ENCODE assay signal across 8 mouse cellular contexts in genomic region chr14:32994954-32995636, GRCm38 (mm10). TPM values are rescaled to one million over a fixed set of nuclear protein-coding genes. Genes with fewer than 3 reads are reported as not detected.
DNase-seq lines count a peak whose midpoint lies in the region; ATAC-seq lines count a peak whose summit lies in the region.

No protein-coding gene starts in this region.

- peaks cover 19% of the 10 kb centered on the region for H3K4me1 ChIP-seq in embryonic facial prominence, embryonic 12.5 days
- H3K4me1 ChIP-seq in hindbrain, embryonic 12.5 days, result peaks cover 21% of the 10 kb centered on the region
- peaks cover 25% of the 10 kb centered on the region for H3K4me1 ChIP-seq in limb, embryonic 12.5 days (replicated peaks)
- peaks cover 15% of the 10 kb centered on the region; the same call in 1 of the 2 replicates for H3K4me1 ChIP-seq in neural tube, embryonic 12.5 days

- intact Hi-C loops in heart, postnatal 25 days (cut with DNase I), result no loop called here

- H3K27ac ChIP-seq in embryonic facial prominence, embryonic 12.5 days, result peak overlapping the region; percentile 61; the same call in 1 of the 2 replicates
- H3K27ac ChIP-seq in hindbrain, embryonic 12.5 days, result peak overlapping the region; percentile 52; the same call in 1 of the 2 replicates
- peak overlapping the region; percentile 30; the same call in 1 of the 2 replicates for H3K27ac ChIP-seq in limb, embryonic 12.5 days
- no peak overlapping the region for H3K27ac ChIP-seq in neural tube, embryonic 12.5 days

- DNase-seq in heart, adult 18-20 months, result peak; percentile 22 to 52
- no peak for DNase-seq in heart, postnatal 25 days (ENCODE audit: low spot score)
- DNase-seq in c-Kit-positive CD71-positive TER-119-positive erythroid progenitor cells, embryonic 14.5 days (ENCODE audit: low spot score), result no peak
- no peak for DNase-seq in urinary bladder, postnatal 4 days (ENCODE audit: low spot score in 2 of 2)

- H3K27me3 ChIP-seq in embryonic facial prominence, embryonic 12.5 days, result no peaks in the 10 kb centered on the region
- no peaks in the 10 kb centered on the region for H3K27me3 ChIP-seq in hindbrain, embryonic 12.5 days
- H3K27me3 ChIP-seq in limb, embryonic 12.5 days, result no peaks in the 10 kb centered on the region; the same call in 1 of the 2 replicates
- H3K27me3 ChIP-seq in neural tube, embryonic 12.5 days (replicated peaks), result no peaks in the 10 kb centered on the region; the same call in 1 of the 2 replicates

- peak overlapping the region; percentile 9; the same call in 1 of the 2 replicates for H3K4me3 ChIP-seq in embryonic facial prominence, embryonic 12.5 days
- H3K4me3 ChIP-seq in hindbrain, embryonic 12.5 days, result no peak overlapping the region
- H3K4me3 ChIP-seq in limb, embryonic 12.5 days (replicated peaks), result peak overlapping the region; percentile 3; the same call in 1 of the 2 replicates
- no peak overlapping the region for H3K4me3 ChIP-seq in neural tube, embryonic 12.5 days

- H3K36me3 ChIP-seq in embryonic facial prominence, embryonic 12.5 days, result no peaks in the 10 kb centered on the region
- H3K36me3 ChIP-seq in hindbrain, embryonic 12.5 days, result no peaks in the 10 kb centered on the region
- H3K36me3 ChIP-seq in limb, embryonic 12.5 days, result no peaks in the 10 kb centered on the region
- H3K36me3 ChIP-seq in neural tube, embryonic 12.5 days, result no peaks in the 10 kb centered on the region

- no peak overlapping the region for H3K9ac ChIP-seq in embryonic facial prominence, embryonic 12.5 days
- H3K9ac ChIP-seq in hindbrain, embryonic 12.5 days, result no peak overlapping the region
- H3K9ac ChIP-seq in limb, embryonic 12.5 days (replicated peaks), result no peak overlapping the region
- H3K9ac ChIP-seq in neural tube, embryonic 12.5 days, result 0 out of 2 replicates have a peak overlapping the region, but pooled peaks have one; percentile 17

- peak overlapping the region; percentile 37 for H3K4me2 ChIP-seq in embryonic facial prominence, embryonic 12.5 days (replicated peaks)
- H3K4me2 ChIP-seq in hindbrain, embryonic 12.5 days (replicated peaks), result peak overlapping the region; percentile 25
- peak overlapping the region; percentile 41 for H3K4me2 ChIP-seq in limb, embryonic 12.5 days
- H3K4me2 ChIP-seq in neural tube, embryonic 12.5 days (replicated peaks), result peak overlapping the region; percentile 36

- H3K9me3 ChIP-seq in embryonic facial prominence, embryonic 12.5 days, result no peaks in the 10 kb centered on the region
- no peaks in the 10 kb centered on the region for H3K9me3 ChIP-seq in hindbrain, embryonic 12.5 days (replicated peaks)
- no peaks in the 10 kb centered on the region for H3K9me3 ChIP-seq in limb, embryonic 12.5 days
- H3K9me3 ChIP-seq in neural tube, embryonic 12.5 days, result no peaks in the 10 kb centered on the region

- 4% methylated on average over 10 of the region's 10 CpGs for WGBS in embryonic facial prominence, embryonic 12.5 days
- 4% methylated on average over 10 of the region's 10 CpGs for WGBS in hindbrain, embryonic 12.5 days
- 1% methylated on average over 10 of the region's 10 CpGs for WGBS in limb, embryonic 12.5 days
- WGBS in neural tube, embryonic 12.5 days, result 5% methylated on average over 10 of the region's 10 CpGs

- peak; percentile 62 for ATAC-seq in embryonic facial prominence, embryonic 12.5 days (ENCODE audit: insufficient number of reproducible peaks, insufficient read depth, low FRiP score, low TSS enrichment)
- ATAC-seq in hindbrain, embryonic 12.5 days (ENCODE audit: low FRiP score), result no peak
- ATAC-seq in limb, embryonic 12.5 days (ENCODE audit: insufficient number of reproducible peaks, insufficient read depth, low FRiP score, low TSS enrichment, low read depth), result peak; percentile 42; the same call in 1 of the 2 replicates
- 0 out of 2 replicates have a peak, but pooled peaks have one; percentile 33 for ATAC-seq in neural tube, embryonic 12.5 days (ENCODE audit: low FRiP score, low read depth)

RNA-seq across cellular contexts. Expression of gene Lrrc18, which starts 3.9 kb away (rescaled TPM):
- total RNA-seq in heart, adult 18-20 months (2021), result under 1 TPM; 0.25 to 0.39 TPM
- under 1 TPM; 0.31 to 0.39 TPM for total RNA-seq in heart, postnatal 25 days (2021)
- polyA plus RNA-seq in embryonic facial prominence, embryonic 12.5 days (2016; fragmentation: Nextera tagmentation; extraction: Ambion mirVana), result 0.45 and 0.59 TPM in 2 replicates
- 0.40 and 0.43 TPM in 2 replicates for polyA plus RNA-seq in hindbrain, embryonic 12.5 days (2016; fragmentation: Nextera tagmentation; extraction: Ambion mirVana)
- polyA plus RNA-seq in limb, embryonic 12.5 days (2016; fragmentation: Nextera tagmentation; extraction: Ambion mirVana), result 0.40 and 0.51 TPM in 2 replicates
- 0.16 and 0.43 TPM in 2 replicates for polyA plus RNA-seq in neural tube, embryonic 12.5 days (2016; fragmentation: Nextera tagmentation; extraction: Ambion mirVana)

Comparison
In these comparisons a context has a peak if more than half of its experiments do, and no peak if none do; other contexts are left out.
1. DNase-seq: peak in heart, adult 18-20 months (2 of 2); none in heart, postnatal 25 days (single experiment), c-Kit-positive CD71-positive TER-119-positive erythroid progenitor cells, embryonic 14.5 days (single experiment) and urinary bladder, postnatal 4 days (0 of 2).
2. H3K4me3 ChIP-seq: peak in embryonic facial prominence, embryonic 12.5 days (single experiment) and limb, embryonic 12.5 days (single experiment); none in hindbrain, embryonic 12.5 days (single experiment) and neural tube, embryonic 12.5 days (single experiment).
3. Peak in every context shown above with its lines, with median percentiles within 50 percentile points of each other: H3K4me2 ChIP-seq.